Mouse (Mus musculus): ENCODE data around the gene Lrrc20.

Lrrc20 gene

DNA sequence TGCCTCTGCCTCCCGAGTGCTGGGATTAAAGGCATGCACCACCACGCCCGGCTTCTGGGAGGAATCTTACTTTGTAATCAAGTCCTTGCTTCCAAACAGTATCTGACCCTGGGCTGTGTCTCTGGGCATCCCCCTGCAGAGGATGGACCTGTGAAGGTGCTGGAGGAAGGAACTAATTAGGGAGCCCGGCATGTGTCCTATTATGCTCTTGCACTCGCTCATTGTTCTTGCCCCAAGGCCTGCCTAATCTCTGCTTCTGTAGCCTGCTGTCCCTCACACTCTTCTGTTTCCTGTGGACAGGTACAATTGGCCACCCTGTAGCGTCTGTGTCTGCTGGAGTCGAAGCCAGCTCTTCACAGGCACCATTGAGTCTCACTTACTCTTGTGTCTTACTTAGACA lies 25.2 kb downstream of the Lrrc20 start:
- in situ Hi-C loops (cut with MboI; ENCODE audit: low pct_unique_long_range_greater_than_20kb in 1 of 2, low sequenced_read_pairs in 2 of 2, unreplicated experiment in 1 of 2) = no loop called here

DNA sequence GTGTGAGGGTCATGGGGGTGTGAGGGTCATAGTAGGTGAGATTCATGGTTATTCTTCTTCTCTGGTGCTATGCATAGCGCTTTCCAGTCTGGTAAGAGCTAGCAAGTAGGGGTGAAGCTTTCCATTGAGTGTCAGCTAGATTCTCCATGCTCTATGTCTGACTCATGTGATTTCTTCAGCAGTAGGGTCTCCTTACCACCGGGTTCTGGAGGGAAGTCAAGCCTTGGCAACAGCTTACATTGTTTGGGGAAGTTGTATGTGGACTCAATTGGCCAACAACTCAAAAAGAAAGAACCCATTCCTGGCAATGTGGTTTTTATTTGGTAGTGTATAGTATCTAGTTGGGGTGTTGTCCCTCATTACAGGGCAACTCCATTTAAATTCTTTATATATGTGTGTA lies 28.5 kb downstream of the Lrrc20 start:
- in situ Hi-C loops (cut with MboI; ENCODE audit: low pct_unique_long_range_greater_than_20kb in 1 of 2, low sequenced_read_pairs in 2 of 2, unreplicated experiment in 1 of 2) = no loop called here

DNA sequence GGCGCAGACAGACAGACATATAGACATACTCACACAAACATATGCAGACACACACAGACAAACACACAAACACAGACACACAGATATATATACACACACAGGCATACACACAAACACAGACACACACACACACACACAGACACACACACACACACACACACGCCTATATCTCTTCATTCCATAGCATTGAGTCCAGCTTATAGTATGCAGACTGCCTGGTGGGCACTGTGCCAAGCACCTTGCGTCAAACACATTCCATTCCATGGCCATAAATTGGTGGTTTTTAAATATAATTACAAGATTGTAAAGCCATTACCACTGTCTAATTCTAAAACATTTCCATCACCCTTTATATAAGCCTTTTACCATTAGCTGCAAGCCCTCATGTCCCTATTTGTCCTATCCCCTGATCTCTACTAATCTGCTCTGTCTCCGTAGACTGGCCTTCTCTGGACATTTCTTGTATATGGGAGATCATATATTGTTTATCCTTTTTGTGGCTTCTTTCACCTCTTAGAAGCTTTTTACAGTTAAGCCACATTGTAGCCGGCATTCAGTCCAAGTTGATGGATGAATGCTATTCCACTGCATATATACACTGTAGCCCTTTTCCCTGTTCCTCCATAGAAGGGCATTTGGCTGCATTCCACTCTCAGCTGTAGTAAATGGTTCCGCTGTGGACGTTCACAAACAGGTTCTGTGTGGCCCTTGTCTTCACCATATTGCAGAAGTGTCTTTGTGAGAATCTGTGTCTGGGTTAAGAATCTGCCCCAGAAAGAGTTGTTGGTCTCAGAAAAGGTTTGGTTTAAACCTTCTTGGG lies 31.0 kb downstream of the Lrrc20 start:
- in situ Hi-C loops (cut with MboI; ENCODE audit: low pct_unique_long_range_greater_than_20kb in 1 of 2, low sequenced_read_pairs in 2 of 2, unreplicated experiment in 1 of 2) = no loop called here

DNA sequence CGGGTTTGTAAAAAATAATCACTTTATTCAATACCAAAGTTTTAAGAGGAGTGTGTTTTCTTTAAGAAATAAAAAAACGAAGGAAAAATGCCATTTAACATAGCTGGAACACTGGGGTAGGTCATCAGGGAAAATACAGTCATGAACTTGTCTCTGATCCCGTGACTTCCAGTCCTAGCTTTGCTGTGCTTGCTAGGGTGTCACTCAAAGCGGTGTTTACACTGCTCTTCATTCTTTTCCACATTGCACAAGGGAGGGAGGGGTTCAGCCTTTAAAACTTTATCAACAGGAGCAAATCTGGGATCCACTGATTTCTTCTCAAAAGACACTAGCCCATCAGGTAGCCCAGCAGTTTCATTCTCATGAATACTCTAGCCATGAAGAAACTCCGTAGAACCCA lies 34.3 kb downstream of the Lrrc20 start:
- in situ Hi-C loops (cut with MboI; ENCODE audit: low pct_unique_long_range_greater_than_20kb in 1 of 2, low sequenced_read_pairs in 2 of 2, unreplicated experiment in 1 of 2) = no loop called here

DNA sequence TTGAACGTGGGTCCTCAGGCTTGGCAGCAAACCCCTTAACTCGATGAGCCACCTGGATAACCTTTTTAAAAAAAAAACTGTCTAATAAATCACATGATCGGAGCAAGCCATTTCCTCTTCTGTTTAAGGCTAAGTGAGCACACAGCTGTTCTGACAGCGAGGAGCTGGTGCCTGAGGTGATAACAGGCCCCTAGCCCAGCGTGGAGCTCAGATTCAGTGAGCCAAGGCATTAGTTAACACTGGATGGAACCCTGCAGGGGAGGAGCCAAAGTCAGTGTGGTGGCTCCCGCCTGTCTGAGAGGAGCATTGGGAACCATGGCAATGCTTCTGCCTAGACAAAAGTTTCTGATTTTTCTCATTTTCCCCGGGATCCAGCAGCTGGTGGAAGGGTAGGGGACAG lies 35.2 kb downstream of the Lrrc20 start:
- in situ Hi-C loops (cut with MboI; ENCODE audit: low pct_unique_long_range_greater_than_20kb in 1 of 2, low sequenced_read_pairs in 2 of 2, unreplicated experiment in 1 of 2) = no loop called here

DNA sequence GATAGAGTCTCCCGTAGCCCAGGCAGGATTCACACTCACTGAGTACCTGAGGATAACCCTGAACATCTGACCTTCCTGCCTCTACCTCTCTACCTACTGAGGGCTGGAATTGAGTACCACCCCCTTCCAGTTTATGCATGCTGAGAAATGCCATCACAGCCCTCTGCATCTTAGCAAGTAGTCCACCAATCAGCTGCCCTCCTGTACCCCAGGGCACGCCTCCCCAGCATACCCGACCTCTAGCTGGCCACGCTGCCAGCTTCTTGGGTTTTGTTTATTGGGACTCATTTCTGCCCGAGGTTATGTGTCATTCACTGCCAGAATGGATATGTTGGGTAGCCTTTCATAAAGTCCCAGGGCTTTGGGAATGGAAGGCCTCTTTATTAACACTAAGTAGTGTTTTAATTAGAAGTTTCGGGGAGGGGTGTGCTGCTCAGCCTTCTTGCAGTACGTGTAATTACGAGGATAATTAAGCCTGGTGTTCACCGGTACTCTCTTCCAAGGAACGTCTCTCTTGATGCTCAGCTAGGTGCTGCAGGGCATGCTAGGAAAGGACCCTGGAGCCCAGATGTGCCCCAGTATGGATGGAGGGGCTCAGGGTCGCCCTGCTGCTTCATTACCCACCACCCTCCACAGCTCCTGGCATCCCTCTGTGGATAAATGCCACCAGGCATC lies 36.8 kb downstream of the Lrrc20 start:
- in situ Hi-C loops (cut with MboI; ENCODE audit: low pct_unique_long_range_greater_than_20kb in 1 of 2, low sequenced_read_pairs in 2 of 2, unreplicated experiment in 1 of 2) = no loop called here

DNA sequence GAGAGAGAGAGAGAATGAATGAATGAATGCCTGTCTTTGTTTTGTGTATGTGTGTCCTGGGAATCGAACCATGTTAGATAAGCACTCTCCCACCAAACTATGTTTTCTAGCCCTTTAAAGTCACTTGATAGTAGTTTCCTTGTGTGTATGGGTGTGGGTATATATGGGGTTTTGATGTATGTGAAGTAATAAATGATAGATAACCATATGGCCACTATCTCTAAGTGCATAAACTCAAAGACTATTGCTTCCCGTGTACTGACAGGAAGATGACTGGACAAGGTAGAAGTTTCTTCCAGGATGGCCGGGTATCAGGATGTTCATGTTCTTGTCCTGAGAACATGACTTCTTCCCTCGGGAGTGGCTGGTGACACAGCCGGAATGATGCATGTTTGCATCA lies 41.3 kb downstream of the Lrrc20 start:
- in situ Hi-C loops (cut with MboI; ENCODE audit: low pct_unique_long_range_greater_than_20kb in 1 of 2, low sequenced_read_pairs in 2 of 2, unreplicated experiment in 1 of 2) = no loop called here

DNA sequence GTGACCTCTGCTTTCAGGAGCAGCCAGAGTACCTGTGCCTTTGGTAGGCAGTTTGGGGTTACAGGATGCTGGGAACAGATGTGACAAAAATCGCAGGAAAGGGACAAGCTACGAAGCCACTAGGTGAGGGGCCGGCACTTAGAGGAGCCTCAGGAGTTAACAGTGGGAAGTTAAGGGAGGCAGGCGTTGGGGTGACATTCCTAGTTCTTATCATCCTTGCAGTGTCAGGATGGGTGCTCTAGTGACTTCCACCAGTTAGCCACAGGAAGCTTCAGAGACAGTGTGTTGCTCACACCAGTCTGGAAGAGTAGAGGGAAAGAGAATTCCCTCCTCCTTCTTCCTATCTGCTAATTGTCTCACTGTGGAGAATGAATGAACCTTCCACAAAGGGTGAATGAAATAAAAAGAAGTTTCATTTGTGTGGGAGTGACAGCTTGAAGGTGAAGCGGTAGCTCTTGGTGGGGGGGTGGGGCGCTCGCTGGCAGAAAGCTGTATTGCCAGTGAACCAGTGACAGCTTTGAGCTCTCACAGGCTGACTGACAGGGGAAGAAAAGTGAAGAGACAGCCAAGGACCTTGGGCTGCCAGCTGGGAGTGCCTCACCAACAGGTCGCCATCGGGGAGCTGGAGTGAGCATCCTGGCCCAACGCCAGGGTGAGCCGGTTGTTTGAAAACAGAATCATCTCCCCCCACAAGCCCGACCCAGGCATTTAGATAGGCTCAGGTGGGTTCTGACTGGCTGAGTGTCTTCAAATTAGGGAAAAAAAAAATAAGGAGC lies 41.9 kb downstream of the Lrrc20 start:
- in situ Hi-C loops (cut with MboI; ENCODE audit: low pct_unique_long_range_greater_than_20kb in 1 of 2, low sequenced_read_pairs in 2 of 2, unreplicated experiment in 1 of 2) = no loop called here

DNA sequence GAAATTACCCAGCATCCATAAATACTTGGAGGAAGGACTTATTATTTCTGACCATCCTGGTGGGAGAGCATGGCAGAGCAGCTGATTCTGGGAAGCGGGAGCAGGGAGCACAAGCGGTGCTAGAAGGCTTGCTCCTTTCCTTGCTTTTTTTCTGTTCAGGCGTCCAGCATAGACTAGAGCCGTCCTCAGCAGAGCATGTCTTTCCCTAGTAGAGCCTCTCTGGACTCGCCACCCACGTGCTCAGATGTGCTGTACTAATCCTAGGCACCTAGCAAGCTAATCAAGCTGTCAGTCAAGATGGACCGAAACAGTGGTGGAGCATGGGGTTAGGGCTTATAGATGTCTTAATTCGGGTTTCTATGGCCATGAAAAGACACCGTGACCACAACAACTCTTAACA lies 42.7 kb downstream of the Lrrc20 start:
- in situ Hi-C loops (cut with MboI; ENCODE audit: low pct_unique_long_range_greater_than_20kb in 1 of 2, low sequenced_read_pairs in 2 of 2, unreplicated experiment in 1 of 2) = no loop called here

DNA sequence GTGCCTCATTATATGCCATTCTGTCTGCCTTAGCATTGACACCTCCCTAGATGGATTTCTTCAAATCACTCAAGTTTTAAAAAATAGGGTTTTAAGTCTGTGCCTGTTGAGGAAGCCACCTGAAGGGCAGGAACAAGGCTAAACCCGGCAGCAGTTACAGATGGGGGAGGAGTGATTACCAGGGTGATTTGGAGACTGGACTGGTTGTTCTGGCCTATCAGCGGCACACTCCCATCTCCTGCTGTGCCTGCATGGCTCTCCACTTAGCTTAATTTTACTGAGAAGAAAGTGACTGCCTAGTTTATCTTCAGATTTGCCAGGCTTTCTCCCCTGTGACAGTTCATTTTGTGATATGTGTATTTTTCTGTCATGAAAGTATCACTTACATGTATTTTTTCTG lies 43.9 kb downstream of the Lrrc20 start:
- in situ Hi-C loops (cut with MboI; ENCODE audit: low pct_unique_long_range_greater_than_20kb in 1 of 2, low sequenced_read_pairs in 2 of 2, unreplicated experiment in 1 of 2) = no loop called here

DNA sequence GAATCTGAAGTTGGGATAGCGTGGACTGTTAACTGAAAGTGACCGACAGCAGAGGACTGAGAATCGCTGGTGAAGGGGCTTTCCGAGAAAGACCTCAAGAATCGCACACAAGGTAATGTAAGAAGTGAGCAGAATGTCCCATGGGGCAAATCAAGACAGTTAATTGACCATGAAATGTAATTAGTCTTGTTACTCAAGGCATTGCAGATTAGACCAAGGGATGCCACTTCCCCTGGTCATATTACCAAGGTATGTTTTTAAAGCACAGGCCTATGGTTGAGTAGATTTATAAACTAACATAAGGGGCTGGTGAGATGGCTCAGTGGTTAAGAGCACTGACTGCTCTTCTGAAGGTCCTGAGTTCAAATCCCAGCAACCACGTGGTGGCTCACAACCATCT lies 45.1 kb downstream of the Lrrc20 start:
- in situ Hi-C loops (cut with MboI; ENCODE audit: low pct_unique_long_range_greater_than_20kb in 1 of 2, low sequenced_read_pairs in 2 of 2, unreplicated experiment in 1 of 2) = no loop called here

DNA sequence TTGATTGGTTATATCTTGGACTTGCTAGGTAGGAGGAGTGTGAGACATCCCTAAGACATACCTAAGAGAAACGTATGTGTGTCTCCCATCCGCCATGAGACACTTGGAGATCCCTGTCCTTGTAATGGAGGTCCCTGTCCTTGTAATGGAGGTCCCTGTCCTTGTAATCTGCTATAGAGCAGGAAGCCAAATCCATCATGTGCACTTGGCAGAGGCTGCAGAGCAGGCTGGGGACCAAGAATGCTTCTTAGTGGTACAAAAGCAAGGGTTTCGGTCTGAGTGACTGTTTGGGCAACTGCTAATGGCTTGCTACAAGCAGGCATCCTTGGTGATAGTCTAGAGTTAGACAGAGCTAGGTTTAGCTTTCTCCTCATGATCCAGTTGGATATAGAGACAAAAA lies 55.3 kb downstream of the Lrrc20 start:
- in situ Hi-C loops (cut with MboI; ENCODE audit: low pct_unique_long_range_greater_than_20kb in 1 of 2, low sequenced_read_pairs in 2 of 2, unreplicated experiment in 1 of 2) = no loop called here

DNA sequence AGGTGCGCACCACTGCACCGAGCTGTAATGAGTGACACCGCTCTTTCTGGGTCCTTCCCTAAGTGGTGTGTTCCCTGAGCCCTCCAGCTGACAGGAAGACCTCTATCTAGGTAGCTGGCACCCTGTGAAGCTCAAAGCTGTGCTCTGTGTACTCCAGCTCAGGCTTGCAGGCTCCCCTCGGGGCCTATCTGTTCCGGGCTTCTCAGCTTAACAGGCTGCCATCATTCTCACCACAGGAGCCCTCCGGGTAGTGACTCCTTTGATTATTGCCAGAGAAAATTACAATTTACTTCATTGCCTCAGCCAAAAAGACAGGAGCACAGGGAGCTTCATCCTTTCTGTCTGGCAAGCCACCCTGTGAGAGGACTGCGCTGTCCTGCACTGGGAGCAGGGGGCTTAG lies 57.7 kb downstream of the Lrrc20 start:
- in situ Hi-C loops (cut with MboI; ENCODE audit: low pct_unique_long_range_greater_than_20kb in 1 of 2, low sequenced_read_pairs in 2 of 2, unreplicated experiment in 1 of 2) = no loop called here

DNA sequence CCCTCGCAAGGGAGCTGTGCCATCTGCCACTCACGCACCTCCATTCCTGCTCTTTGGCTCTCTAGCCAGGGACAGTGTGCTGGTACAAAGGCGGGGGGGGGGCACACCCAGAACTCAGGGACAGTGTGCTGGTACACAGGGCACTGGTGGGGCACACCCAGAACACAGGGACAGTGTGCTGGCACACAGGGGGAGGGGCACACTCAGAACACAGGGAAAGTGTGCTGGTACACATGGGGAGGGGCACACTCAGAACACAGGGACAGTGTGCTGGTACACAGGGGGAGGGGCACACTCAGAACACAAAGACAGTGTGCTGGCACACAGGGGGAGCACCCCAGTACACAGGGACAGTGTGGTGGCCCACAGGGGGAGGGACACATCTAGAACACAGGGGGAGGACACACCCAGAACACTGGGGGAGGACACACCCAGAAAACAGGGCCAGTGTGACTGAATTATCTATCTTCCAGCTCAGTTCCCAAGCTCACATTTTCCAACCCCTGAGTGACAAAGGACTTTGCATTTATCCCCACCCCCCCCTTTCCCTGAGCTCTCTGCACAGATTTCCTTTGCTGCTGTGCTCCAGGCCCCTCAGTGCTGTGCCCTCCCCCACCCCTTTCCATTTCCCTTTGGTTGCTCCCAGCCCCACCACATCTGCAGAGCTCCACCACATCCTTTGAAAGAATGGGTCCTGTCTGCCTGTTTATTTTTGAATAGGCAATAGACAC lies 58.9 kb downstream of the Lrrc20 start:
- in situ Hi-C loops (cut with MboI; ENCODE audit: low pct_unique_long_range_greater_than_20kb in 1 of 2, low sequenced_read_pairs in 2 of 2, unreplicated experiment in 1 of 2) = no loop called here

DNA sequence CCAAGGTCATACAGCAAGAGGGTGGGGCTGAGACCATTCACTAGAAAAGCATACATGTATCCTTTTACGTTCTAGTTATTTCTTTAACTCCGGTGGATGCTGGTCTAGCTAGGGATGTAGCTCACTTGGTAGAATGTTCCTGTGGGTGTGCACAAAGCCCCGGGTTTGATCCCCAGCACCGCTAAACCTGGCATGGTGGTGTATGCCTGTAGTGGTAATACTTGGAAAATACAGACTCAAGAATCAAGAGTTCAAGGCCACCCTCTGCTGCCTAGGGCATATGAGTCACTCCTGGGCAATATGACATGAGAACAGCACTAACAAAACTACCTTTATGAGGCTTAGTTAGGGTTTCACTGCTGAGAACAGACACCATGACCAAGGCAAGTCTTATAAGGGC lies 59.8 kb downstream of the Lrrc20 start:
- in situ Hi-C loops (cut with MboI; ENCODE audit: low pct_unique_long_range_greater_than_20kb in 1 of 2, low sequenced_read_pairs in 2 of 2, unreplicated experiment in 1 of 2) = no loop called here

DNA sequence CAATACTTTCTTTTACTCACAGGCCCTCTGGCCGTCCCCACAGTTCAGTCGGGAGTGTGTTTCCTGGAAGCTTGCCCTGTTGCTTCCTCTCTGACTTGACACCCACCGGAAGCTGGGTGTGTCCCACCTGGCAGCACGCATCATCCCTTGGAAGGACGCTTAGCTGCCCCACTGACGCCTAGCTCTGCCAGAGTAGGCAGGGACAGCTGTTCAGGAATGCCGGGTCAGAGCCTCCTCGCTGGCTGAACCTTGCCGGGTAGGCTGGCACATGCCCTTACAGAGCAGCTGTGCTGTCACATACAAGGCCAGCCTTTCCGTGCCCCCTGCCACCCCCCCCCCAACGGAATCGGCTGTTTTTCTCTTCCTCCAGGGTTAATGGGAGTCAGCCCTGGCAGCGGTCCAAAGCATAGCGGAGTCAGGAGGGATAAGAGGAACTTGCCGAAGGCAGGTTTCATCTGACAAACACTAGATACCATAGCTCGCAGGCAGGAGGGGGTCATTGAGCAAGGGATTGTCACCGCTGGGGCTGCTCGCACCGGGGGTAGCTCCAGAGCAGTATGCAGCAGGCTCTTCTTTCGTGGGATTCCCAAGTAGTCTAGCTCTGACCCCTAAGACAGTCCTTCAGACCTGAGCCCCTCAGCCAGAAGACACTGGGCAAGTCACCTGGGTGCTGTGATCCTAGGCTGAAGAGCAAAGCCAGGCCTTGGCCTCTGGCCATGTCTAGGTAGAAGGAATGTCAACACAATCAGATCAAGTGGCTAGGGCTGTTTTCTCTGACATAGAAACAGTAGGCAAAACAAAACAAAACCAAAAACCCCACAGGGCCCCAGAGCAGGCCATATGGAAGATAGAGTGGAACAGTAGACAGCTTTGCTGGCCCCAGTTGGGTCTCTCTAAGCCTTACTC lies 60.8 kb downstream of the Lrrc20 start:
- in situ Hi-C loops (cut with MboI; ENCODE audit: low pct_unique_long_range_greater_than_20kb in 1 of 2, low sequenced_read_pairs in 2 of 2, unreplicated experiment in 1 of 2) = no loop called here

DNA sequence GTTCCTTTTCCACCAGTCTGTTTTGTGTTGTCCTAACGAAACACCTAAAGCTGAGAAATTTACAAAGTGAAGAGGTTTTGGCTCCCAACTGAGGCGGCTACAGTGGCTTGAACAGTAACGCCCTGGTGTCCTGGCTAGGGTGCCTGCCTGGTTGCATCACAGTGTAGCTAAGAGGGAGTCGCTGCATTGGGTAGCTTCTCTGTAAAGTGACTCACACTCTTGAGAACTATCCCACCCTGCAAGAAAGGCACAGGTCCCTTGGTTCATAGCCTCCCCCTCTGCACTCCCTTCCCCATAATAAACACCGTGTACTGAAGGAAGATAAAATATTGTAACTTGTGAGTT lies 61.4 kb downstream of the Lrrc20 start:
- in situ Hi-C loops (cut with MboI; ENCODE audit: low pct_unique_long_range_greater_than_20kb in 1 of 2, low sequenced_read_pairs in 2 of 2, unreplicated experiment in 1 of 2) = no loop called here

DNA sequence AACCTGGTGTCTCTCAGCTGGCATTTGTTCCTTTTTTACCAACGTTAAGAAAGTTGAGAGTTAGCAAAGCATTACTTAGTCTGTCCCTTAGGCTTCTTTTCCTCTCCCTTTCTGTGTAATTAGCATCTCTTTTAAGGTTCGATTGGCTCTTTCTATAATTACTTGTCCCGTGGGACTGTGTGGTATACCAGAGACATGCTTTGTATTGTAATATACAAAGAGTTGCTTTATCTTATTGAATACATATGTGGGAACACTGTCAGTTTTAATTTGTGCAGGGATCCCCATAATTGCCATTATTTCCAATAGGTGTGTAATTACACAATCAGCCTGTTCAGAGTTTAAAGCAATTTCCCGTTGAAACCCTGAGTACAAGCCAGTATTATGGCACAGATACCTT lies 62.8 kb downstream of the Lrrc20 start:
- in situ Hi-C loops (cut with MboI; ENCODE audit: low pct_unique_long_range_greater_than_20kb in 1 of 2, low sequenced_read_pairs in 2 of 2, unreplicated experiment in 1 of 2) = no loop called here

All from mouse embryonic stem cell (cell line).